Mouse (Mus musculus) kidney, postnatal 14 days (tissue): ENCODE measurements around the gene Vmn2r27.

Experiments used
- DNase-seq: peaks from one replicate; pipeline ENCODE4 v3.0.0; 2022; ENCODE audit warnings: mixed read lengths

The Vmn2r27 gene

DNA sequence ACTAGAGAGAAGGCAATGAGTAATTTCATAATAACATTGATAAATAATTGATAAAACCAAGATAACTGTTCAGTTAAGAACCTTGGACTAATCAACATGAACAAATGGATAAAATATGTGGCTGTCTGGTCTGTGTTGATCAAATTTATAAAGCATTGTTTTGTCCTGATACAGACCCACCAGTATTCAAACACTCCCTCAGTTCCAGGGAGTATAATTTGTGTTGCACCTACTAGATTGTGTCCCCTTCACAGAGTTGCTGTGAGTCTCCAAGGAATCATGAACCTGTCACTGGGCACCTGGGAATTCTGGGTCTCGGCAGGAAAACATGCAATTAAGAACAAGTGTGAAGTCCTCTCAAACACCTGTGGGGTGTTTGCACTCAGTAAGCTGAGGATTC lies at the start of gene Vmn2r27:
TSS of gene Vmn2r27 (minus strand) at position 101 of the 400 bp plus-strand sequence.
- no peak for DNase-seq

DNA sequence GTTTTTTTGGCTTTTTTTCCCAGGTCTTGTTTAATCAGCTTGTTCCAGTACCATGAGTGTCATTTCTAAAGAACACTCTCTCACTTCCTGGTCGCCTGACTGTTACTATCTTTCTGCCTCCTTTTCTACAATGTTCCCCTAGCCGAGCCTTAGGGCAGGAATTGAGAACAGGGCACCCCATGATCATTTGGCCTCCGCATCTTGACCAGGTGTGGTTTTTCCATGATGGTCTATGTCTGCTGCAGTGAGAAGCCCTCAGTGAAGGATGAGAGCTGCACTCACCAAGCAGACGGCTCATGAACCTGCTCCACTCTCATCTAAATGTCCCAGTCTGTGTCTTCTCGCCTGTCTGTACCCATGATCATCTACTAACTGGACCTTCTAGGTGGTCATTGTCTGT lies 46.6 kb upstream of the Vmn2r27 start:
- DNase-seq, result no peak

DNA sequence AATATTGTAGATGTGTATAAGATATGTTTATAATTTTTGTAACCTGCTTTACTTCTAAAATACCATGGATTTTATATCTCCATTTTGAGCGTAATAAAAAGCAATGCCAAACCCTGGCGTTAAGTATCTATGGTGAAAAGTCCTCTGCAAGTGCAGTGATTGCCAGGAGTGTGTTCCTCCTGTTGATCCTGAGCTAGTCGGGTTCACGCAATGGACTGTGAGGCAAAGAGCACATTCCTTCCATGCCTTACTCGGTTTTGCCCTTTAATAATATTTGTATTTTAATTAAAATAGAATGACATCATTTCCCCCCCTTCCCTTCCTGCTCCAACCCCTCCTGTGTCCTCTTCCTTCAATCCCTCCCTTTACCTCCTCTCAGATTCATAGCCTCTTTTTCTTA lies 46.0 kb upstream of the Vmn2r27 start:
- peak; percentile 15 for DNase-seq

DNA sequence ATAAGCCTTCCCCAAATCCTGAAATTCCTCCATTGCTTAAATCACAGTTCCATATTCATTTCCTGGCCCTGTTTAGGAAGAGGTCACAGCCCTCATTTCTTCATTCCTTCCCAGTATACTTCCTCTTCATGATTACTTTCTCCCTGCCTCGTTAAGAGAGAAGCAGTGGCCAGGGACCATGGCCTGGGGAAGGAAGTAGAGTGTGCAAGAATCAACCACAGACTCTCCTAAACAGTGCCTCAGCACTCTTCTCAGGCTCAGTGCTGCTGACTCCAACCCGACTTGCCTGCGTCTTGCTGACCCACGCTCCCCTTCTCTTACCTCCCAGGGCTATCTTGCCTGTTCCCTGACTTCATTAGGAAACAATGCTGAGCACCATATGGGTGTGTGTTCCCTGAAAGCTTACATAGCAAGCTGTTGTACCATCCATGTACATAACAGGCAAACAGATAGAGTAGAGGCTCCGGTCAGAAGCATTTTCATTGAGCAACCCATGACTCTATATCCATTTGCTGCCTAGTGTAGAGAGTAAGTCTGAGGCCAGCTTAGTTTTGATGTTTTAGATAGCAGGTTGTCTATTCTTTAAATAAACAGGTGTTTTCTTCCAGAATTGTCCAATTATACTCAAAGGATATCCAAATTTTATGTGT lies 41.7 kb upstream of the Vmn2r27 start:
- DNase-seq, result no peak

DNA sequence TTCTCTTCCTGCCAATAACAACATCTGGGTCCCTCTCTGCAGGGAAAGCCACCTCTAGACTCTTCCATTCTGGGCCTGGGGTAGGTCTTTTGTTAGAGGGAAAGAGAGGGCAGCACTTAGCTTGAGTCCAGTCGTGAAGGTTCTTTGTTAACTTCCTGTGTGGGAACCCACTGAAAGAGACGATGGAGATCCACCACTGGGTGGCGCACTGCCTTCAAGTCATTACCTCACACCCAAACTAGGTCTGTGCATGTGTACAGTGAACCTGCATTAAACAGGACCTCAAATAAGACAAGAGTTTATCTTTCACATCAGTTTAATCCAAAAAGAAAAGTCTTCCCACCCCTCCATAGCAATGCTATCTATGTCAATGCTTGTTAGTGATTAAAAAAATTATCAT lies 31.0 kb upstream of the Vmn2r27 start:
- peak; percentile 69 for DNase-seq

DNA sequence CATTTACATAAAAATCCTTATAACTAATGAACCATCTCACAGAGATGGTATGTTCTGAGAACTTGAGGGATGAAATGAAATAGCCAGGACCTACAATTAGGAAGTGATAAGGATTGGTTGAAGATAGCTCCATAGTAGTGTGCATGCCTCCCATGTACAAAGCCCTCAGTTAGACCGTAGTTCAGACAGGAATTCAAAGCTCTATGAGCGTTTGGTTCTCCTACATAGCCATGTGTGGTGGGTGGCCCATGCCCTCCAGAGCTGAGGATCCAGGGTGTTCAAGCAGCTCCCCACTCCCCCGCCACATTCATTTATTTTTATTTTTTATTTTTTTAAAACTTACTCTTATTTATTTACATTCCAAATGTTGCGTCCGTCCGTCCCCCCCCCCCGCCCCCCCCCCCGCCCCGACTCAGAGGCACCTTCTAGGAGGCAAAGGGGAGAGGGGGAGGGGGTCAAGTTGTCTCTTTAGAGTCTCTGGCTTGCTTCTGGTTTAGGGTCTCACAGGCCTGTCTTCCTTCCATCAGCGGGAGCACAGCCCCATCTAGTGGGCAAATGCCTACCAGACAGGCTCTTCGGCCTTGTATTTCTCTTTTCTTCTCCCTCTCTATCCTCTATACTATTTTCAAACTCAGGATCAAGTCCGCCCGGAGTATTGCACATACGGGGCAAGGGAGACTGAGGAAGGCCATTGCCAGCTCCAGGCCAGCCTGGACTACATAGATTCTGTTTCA lies 28.7 kb upstream of the Vmn2r27 start:
- peak; percentile 62 for DNase-seq

DNA sequence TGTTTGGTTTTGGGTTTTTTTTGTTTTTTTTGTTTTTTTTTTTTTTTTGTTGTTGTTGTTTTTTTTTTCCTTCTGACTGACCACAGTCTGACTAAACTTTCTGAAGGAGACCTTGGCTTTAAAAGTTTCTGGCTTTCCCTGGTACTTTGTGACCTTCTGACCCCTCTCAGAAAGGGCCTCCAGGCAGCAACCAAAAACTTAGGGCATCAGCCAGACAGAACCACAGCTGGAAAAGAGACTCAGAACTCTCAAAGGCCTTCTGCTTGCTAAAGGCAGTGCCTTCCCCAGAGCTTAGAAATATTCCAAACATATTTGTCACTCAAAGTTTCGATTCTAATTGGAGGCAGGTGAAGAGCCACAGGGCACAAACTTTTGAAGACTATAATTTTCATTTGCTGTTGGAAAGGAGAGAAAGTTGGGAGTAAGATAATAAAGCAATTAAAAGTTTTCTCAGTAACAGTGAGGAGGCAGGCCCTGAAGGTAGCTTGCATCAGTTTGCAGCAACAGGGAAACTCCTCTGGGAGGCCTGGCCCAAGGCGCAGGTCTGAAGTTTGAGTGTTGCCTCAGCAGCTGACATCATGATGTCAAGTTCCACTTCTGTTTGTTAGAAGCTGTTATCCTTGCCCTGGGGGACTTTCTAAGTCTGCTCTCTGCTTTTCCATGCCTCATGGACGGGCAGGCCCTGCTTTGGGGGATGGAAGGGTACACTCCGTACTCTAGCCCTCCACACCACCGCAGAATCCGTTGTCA lies 24.2 kb upstream of the Vmn2r27 start:
- DNase-seq, result no peak

DNA sequence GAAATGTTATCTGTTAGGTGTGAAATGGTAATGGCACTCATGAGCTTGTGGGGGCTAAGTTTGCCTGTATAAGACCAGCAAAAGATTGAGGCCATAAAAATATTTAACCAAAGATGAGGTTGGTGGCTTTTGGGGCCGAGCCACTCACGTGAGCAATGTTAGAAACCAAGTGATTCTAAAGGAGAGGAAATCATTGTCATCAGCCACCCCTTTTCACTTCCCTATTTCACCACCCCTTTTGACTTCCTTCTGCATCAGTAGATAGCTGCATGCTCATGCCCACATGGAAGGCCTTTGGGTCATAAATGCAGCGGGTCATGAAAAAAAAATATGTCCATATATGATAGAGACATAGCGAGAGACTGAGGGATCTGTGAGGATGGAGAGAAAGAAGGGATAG lies 29.5 kb downstream of the Vmn2r27 start:
- DNase-seq, result no peak

DNA sequence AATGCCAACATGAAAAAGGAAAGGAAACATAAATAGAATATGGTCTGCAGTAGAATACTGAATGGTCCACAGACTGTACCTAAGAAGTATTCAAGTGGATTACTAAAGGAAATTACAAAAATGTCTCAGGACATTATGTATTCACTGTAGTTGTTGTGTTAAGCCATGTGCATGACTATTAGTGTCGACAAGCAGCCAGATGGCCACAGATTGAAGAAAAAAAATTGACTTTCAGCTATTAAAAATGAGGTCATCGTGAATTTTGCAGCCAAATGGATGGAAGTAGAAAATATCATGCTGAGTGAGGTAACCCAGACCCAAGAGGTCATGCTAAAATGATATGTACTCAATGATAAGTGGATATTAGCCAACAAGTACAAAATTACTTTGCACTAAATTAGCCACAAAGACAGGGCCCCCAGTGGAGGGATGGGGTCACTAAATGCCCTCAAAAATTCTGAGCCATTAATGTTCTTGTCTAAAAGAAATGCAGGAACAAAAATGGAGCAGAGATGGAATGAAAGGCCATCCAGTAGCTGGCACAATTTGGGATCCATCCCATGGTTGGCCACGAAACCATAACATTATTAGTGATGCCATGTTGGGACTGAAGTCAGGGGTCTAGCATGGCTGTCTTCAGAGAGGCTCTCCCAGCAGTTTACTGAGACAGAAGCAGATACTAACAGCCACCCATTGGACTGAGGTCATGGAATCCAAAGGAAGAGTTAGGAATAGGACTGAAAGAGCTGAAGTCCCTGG lies 63.0 kb downstream of the Vmn2r27 start:
- no peak for DNase-seq

DNA sequence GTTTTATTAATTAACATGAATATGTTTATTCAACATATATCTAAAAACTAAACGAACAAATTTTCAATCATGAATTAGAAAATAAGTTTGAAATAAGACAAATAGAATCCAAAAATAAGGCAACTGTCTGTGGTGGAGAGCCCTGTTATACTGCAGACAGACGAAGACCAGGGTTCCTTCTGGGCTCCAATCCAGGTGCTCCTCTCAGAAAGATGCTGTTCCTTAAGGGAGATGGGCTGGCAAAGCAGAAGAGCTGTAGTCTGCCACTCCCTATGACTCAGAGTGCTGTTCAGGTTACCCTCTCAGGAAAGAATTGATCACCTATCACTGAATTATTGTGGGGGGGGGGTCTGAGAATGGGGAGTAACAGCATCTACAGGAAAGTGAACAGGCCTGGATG lies 65.1 kb downstream of the Vmn2r27 start:
- DNase-seq, result no peak

DNA sequence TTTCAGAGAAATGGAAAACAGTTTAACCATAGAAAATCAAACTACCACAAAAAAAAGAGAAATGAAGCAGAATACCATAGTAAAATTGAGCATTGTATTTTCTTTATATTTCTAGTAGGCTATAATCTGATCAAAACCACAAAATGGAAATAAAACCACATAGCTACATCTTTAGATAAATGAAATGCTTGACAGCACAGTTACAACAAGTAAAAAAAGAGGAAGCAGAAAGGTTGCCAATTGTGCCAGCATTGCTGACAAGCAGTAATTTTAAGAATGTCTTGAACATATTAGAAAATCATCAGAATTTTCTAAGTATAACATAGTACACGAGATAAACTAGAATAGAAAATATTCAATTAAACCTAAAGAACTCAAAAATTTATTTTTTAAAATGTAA lies 81.8 kb downstream of the Vmn2r27 start:
- DNase-seq, result no peak
